Mouse (Mus musculus): Measurements from ENCODE around the gene Man2b1. TPM values are rescaled to one million over a fixed set of nuclear protein-coding genes. Genes with fewer than 3 reads are reported as not detected.
A peak's percentile ranks its signal among the peaks of the same experiment; 100 is the strongest.

Man2b1 gene
- polyA plus RNA-seq, 1 experiment: 165 TPM

DNA sequence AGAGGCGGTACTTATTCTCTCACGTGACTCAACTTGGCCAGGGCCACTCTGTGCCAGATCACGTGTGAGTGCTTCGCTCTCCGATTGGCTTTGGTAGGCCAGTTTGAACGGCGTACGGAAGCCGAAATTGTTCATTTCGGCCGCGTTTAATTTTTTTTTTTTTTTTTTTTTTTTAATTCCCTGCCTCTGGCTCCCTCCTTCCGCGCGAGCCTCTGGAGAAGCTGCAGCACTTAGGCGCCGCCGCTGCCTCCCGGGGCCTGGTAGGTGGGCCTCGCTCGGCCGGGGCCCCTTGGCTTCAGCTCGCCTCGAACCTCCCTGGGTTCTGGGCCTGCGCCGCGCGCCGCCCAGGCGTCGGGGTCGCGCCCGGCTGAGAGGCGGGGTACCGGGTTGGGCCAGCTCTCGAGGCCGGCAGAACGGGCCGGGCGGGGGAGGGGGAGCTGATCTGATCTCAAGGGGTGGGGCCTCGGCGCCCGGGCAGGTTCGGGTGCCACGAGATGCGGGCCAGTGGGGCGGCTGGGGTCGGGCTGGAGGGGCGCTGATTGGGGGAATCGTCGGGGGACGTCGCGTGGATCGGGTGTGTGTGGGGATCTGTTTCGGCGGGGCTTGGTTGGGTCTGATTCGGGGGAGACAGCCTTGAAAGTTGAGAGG is 46.2 kb upstream of the Man2b1 start, which contains the start of gene Tnpo2:
Gene Tnpo2, plus strand, starts transcription at position 198 of the 648 bp plus-strand sequence.
- TF ChIP-seq POLR2A (IDR thresholded peaks at IDR 0.05; ENCODE audit: low read depth, low read length): no peak
- TF ChIP-seq CTCF (IDR thresholded peaks at IDR 0.05; ENCODE audit: extremely low read depth, insufficient read depth, insufficient read length, insufficient replicate concordance): no peak
- WGBS: under 1% methylated on average over 57 of the region's 59 CpGs
- DNase-seq (ENCODE audit: low read depth in 1 of 2, low spot score in 2 of 2): peak; percentile 87 to 93
- peaks cover 11% of the 10 kb centered on the region for H3K36me3 ChIP-seq (ENCODE audit: control insufficient read depth, insufficient read depth, low read length)
- H3K27me3 ChIP-seq (ENCODE audit: control insufficient read depth, insufficient read depth, low read length): no peaks in the 10 kb centered on the region
- peak within 1 kb of the TSS; percentile 92 for H3K27ac ChIP-seq (ENCODE audit: insufficient read depth, low read length)
- peaks cover 8% of the 10 kb centered on the region; the same call in 1 of the 2 replicates for H3K4me1 ChIP-seq (ENCODE audit: control insufficient read depth, insufficient read depth, insufficient read length)
- peak within 1 kb of the TSS; percentile 88 for H3K4me3 ChIP-seq (ENCODE audit: extremely low read depth, insufficient read depth, insufficient read length)

- 2% methylated on average over 14 of the region's 14 CpGs for WGBS
Observed at GRCm38 (mm10) chr8:85037366-85037680, 45.7 kb upstream of the Man2b1 start.

GRCm38 (mm10) chr8:85037681-85038531 is 45.2 kb upstream of the Man2b1 start:
- TF ChIP-seq POLR2A (IDR thresholded peaks at IDR 0.05; ENCODE audit: low read depth, low read length) (no peak), CTCF (IDR thresholded peaks at IDR 0.05; ENCODE audit: extremely low read depth, insufficient read depth, insufficient read length, insufficient replicate concordance) (no peak)
- Histone ChIP-seq H3K36me3 (ENCODE audit: control insufficient read depth, insufficient read depth, low read length) (peaks cover 7% of the 10 kb centered on the region), H3K27me3 (ENCODE audit: control insufficient read depth, insufficient read depth, low read length) (no peaks in the 10 kb centered on the region), H3K4me3 (ENCODE audit: extremely low read depth, insufficient read depth, insufficient read length) (peak overlapping the region; percentile 88), H3K27ac (ENCODE audit: insufficient read depth, low read length) (peak overlapping the region; percentile 55), H3K4me1 (ENCODE audit: control insufficient read depth, insufficient read depth, insufficient read length) (peaks cover 8% of the 10 kb centered on the region; the same call in 1 of the 2 replicates)
- WGBS: under 1% methylated on average over 57 of the region's 57 CpGs
- peak in 1 of 2 experiments; percentile 50 for DNase-seq (ENCODE audit: low read depth in 1 of 2, low spot score in 2 of 2)

More at GRCm38 (mm10) chr8:85037366-85037680, 45.7 kb upstream of the Man2b1 start:
- peaks cover 11% of the 10 kb centered on the region for H3K36me3 ChIP-seq (ENCODE audit: control insufficient read depth, insufficient read depth, low read length)
- H3K4me3 ChIP-seq (ENCODE audit: extremely low read depth, insufficient read depth, insufficient read length): peak overlapping the region; percentile 88
- no peak for TF ChIP-seq POLR2A (IDR thresholded peaks at IDR 0.05; ENCODE audit: low read depth, low read length)
- no peak for TF ChIP-seq CTCF (IDR thresholded peaks at IDR 0.05; ENCODE audit: extremely low read depth, insufficient read depth, insufficient read length, insufficient replicate concordance)
- peak overlapping the region; percentile 21; the same call in 1 of the 2 replicates for H3K27ac ChIP-seq (ENCODE audit: insufficient read depth, low read length)
- no peak for DNase-seq (ENCODE audit: low read depth in 1 of 2, low spot score in 2 of 2)
- H3K27me3 ChIP-seq (ENCODE audit: control insufficient read depth, insufficient read depth, low read length): no peaks in the 10 kb centered on the region
- H3K4me1 ChIP-seq (ENCODE audit: control insufficient read depth, insufficient read depth, insufficient read length): peaks cover 8% of the 10 kb centered on the region; the same call in 1 of the 2 replicates

DNA sequence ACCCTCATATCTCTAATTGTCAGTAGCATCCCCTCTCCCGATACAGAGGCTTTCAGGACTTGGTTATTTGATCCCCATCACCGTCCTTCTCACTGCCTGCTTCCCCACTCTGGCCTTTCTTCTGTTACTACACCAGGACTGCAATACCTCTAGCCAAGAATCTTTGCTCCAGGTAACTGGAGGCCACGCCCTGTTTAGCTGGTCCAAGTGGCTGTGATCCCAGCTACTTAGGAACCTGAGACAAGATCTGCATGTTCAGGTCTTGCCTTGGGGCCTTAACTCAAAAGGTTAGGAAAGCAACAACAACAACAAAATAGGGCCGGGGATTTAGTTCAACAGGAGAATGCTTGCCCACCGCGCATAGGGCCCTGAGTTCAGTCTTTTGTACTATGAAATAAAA is 39.5 kb upstream of the Man2b1 start:
- peaks cover 35% of the 10 kb centered on the region for H3K36me3 ChIP-seq (ENCODE audit: control insufficient read depth, insufficient read depth, low read length)

GRCm38 (mm10) chr8:85057367-85057766 is 25.7 kb upstream of the Man2b1 start:
- Histone ChIP-seq H3K4me3 (ENCODE audit: extremely low read depth, insufficient read depth, insufficient read length) (no peak overlapping the region), H3K27ac (ENCODE audit: insufficient read depth, low read length) (no peak overlapping the region), H3K4me1 (ENCODE audit: control insufficient read depth, insufficient read depth, insufficient read length) (peaks cover 2% of the 10 kb centered on the region), H3K36me3 (ENCODE audit: control insufficient read depth, insufficient read depth, low read length) (peaks cover 29% of the 10 kb centered on the region), H3K27me3 (ENCODE audit: control insufficient read depth, insufficient read depth, low read length) (no peaks in the 10 kb centered on the region)
- WGBS: 86% methylated on average over 7 of the region's 7 CpGs
- TF ChIP-seq POLR2A (IDR thresholded peaks at IDR 0.05; ENCODE audit: low read depth, low read length): no peak
- TF ChIP-seq CTCF (IDR thresholded peaks at IDR 0.05; ENCODE audit: extremely low read depth, insufficient read depth, insufficient read length, insufficient replicate concordance): no peak
- no peak for DNase-seq (ENCODE audit: low read depth in 1 of 2, low spot score in 2 of 2)

More for the DNA sequence above, 39.5 kb upstream of the Man2b1 start:
- Histone ChIP-seq H3K27me3 (ENCODE audit: control insufficient read depth, insufficient read depth, low read length) (no peaks in the 10 kb centered on the region), H3K4me1 (ENCODE audit: control insufficient read depth, insufficient read depth, insufficient read length) (0 out of 2 replicates have a peak, but pooled peaks cover under 1% of the 10 kb centered on the region), H3K4me3 (ENCODE audit: extremely low read depth, insufficient read depth, insufficient read length) (no peak overlapping the region), H3K27ac (ENCODE audit: insufficient read depth, low read length) (no peak overlapping the region)
- TF ChIP-seq POLR2A (IDR thresholded peaks at IDR 0.05; ENCODE audit: low read depth, low read length): no peak
- TF ChIP-seq CTCF (IDR thresholded peaks at IDR 0.05; ENCODE audit: extremely low read depth, insufficient read depth, insufficient read length, insufficient replicate concordance): no peak
- WGBS: 95% methylated on average over 6 of the region's 6 CpGs
- no peak for DNase-seq (ENCODE audit: low read depth in 1 of 2, low spot score in 2 of 2)

GRCm38 (mm10) chr8:85059879-85060616 is 23.0 kb upstream of the Man2b1 start, which contains the start of gene Fbxw9:
Fbxw9 (plus strand) TSS chr8:85060055.
- Histone ChIP-seq H3K4me3 (ENCODE audit: extremely low read depth, insufficient read depth, insufficient read length) (peak within 1 kb of the TSS; percentile 94), H3K27me3 (ENCODE audit: control insufficient read depth, insufficient read depth, low read length) (no peaks in the 10 kb centered on the region), H3K4me1 (ENCODE audit: control insufficient read depth, insufficient read depth, insufficient read length) (peaks cover 2% of the 10 kb centered on the region), H3K36me3 (ENCODE audit: control insufficient read depth, insufficient read depth, low read length) (peaks cover 6% of the 10 kb centered on the region; the same call in 1 of the 2 replicates), H3K27ac (ENCODE audit: insufficient read depth, low read length) (no peak within 1 kb of the TSS)
- TF ChIP-seq CTCF (IDR thresholded peaks at IDR 0.05; ENCODE audit: extremely low read depth, insufficient read depth, insufficient read length, insufficient replicate concordance) (no peak), POLR2A (IDR thresholded peaks at IDR 0.05; ENCODE audit: low read depth, low read length) (no peak)
- WGBS: under 1% methylated on average over 53 of the region's 53 CpGs
- peak; percentile 85 to 87 for DNase-seq (ENCODE audit: low read depth in 1 of 2, low spot score in 2 of 2)

All from spleen, adult 2 months (tissue).